Mouse (Mus musculus) olfactory bulb, adult 2 months (tissue): ENCODE results near the gene Igfbp5. TPM values are rescaled to one million over a fixed set of nuclear protein-coding genes. Genes with fewer than 3 reads are reported as not detected.

Experiments used
- H3K27ac ChIP-seq: fragments of 200-500 bp; 2 replicates; pipeline ENCODE4 v1.5.1; 2012; ENCODE audit warnings: low read depth, low read length; ENCODE audit not compliant: insufficient read depth
- H3K4me1 ChIP-seq: fragments of 200-500 bp; 2 replicates; pipeline ENCODE4 v1.6.1; 2012; ENCODE audit warnings: low read length; ENCODE audit not compliant: control insufficient read depth, insufficient read depth
- H3K4me3 ChIP-seq: fragments of 200-500 bp; 2 replicates; pipeline ENCODE4 v1.5.1; 2012; ENCODE audit warnings: mild to moderate bottlenecking, low read depth, low read length, moderate library complexity; ENCODE audit not compliant: insufficient read depth
- CTCF ChIP-seq: fragments of 200-500 bp; IDR thresholded peaks from 2 replicates; pipeline ENCODE4 v1.5.1; 2012; ENCODE audit warnings: low read depth, mild to moderate bottlenecking, low read length, moderate library complexity; ENCODE audit not compliant: insufficient read depth
- POLR2A ChIP-seq: fragments of 200-500 bp; IDR thresholded peaks from 2 replicates; pipeline ENCODE4 v1.6.1; 2012; ENCODE audit warnings: mild to moderate bottlenecking, low read depth, low read length, moderate library complexity; ENCODE audit not compliant: insufficient read depth
- WGBS: fragments of 180-500 bp; shearing (Covaris S2); methylation state at CpG from one replicate; pipeline ENCODE4 v1.1.7; 2018; 5-methylcytosine and 5-hydroxymethylcytosine counted together
- polyA plus RNA-seq: library from polyadenylated mRNA; stranded (reverse); fragments of >200 nt; gene quantifications from 2 replicates; pipeline ENCODE4 v1.2.4, GENCODE M21; 2012; ENCODE audit warnings: low replicate concordance; ENCODE audit not compliant: missing spikeins, insufficient read depth, insufficient read length

Gene Igfbp5
- polyA plus RNA-seq, 1 experiment, result 101 TPM

GRCm38 (mm10) chr1:72854337-72855237 lies 20.1 kb downstream of the Igfbp5 start:
- 57% methylated on average over 10 of the region's 10 CpGs for WGBS
- Histone ChIP-seq H3K4me1 (no peaks in the 10 kb centered on the region), H3K27ac (no peak overlapping the region), H3K4me3 (no peak overlapping the region)
- TF ChIP-seq CTCF (no peak), POLR2A (no peak)

- no peak overlapping the region for H3K27ac ChIP-seq
- no peak for TF ChIP-seq POLR2A
- TF ChIP-seq CTCF, result no peak
- no peaks in the 10 kb centered on the region for H3K4me1 ChIP-seq
- no peak overlapping the region for H3K4me3 ChIP-seq
- 94% methylated on average over 1 of the region's 1 CpGs for WGBS
Observed at GRCm38 (mm10) chr1:72853759-72854158, 20.9 kb downstream of the Igfbp5 start.

- TF ChIP-seq POLR2A (no peak), CTCF (no peak)
- H3K27ac ChIP-seq, result no peak overlapping the region
- H3K4me1 ChIP-seq, result no peaks in the 10 kb centered on the region
- H3K4me3 ChIP-seq, result no peak overlapping the region
- WGBS, result 83% methylated on average over 8 of the region's 8 CpGs
Observed at GRCm38 (mm10) chr1:72849037-72849436, 25.6 kb downstream of the Igfbp5 start.

DNA sequence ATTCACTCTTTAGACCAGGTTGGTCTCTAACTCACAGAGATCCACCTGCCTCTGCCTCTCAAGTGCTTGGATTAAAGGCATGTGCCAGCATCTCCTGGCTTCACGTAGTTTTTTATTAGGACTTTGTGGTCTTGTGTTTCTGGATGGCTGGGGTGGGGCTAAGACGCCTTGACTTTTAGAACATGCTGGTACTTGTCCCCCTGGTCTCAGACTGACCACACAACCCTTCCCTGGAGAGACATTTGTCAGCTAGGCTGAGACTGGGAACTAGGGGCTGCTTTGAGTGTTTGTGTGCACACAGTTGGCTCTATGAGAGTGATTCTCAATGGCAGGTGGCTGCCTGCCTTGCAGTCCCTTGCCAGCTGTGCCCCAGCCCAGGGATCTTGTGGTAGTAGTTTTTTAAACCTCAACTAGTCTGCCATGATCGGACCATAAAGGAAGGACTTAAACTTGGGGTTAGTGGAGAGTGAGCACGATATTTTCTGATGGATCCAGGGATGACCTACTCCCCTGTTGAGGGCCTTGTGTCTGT lies 26.8 kb downstream of the Igfbp5 start:
- 92% methylated on average over 4 of the region's 4 CpGs for WGBS
- no peaks in the 10 kb centered on the region for H3K4me1 ChIP-seq
- TF ChIP-seq CTCF, result no peak
- TF ChIP-seq POLR2A, result no peak
- H3K27ac ChIP-seq, result no peak overlapping the region
- no peak overlapping the region for H3K4me3 ChIP-seq

DNA sequence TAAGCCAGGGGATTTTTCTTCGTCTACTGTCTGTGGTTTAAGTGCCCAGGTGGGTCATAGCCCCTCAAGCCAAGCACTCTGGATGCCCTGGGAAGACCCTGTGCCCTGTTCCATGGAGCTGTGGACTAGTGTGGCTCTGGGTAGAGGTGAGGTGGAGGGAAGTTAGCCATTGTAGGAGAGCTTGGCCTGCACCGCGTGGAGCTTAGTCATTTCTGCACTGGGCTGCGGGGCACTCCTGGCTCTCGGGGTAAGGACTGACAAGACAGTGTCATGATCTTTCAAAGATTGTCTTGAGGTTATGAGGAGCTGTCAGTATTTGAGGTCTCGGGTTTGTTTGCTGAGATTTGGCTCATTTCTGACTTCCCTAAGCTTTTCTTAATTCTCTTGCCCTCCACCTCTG lies 30.0 kb downstream of the Igfbp5 start:
- H3K4me1 ChIP-seq, result no peaks in the 10 kb centered on the region
- no peak overlapping the region for H3K4me3 ChIP-seq
- WGBS, result 94% methylated on average over 6 of the region's 6 CpGs
- TF ChIP-seq CTCF (no peak), POLR2A (no peak)
- no peak overlapping the region for H3K27ac ChIP-seq

DNA sequence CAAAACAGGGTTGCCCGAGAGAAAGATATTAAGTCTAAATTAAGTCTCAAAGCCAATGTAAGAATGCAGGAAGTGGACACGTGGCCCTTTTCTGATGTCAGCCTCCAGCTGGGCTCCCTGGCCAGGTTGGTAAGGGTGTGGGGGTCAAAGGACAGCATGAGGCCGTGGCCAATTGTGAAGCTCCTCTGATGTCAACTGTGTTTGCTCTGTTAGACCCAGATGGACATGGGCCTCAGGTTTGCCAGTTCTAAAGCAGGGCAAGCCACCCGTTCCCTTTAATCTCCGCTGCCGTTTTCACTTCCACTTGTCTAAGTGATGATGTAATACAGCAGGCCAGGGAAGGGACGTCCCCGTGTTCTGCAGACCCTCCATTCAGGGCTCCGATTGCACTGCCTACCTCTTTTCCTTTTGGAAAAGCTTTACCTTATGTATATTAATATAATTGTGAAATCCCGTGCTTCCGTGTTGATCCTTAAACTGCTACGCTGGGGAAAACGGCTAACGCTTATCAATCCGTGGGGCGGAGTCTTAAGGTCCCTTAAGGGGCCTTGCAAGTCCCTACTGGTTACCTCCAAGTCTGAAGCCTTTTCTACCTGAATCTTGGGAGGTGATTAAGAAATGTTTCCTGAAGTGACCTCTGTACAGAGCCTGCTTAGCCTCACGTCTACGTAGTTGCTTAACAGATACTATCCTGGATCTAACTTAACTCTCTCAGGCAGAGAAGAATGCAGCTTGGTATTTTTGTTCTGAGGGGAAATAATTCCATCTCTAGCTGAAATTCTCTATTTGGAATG lies 31.8 kb downstream of the Igfbp5 start:
- WGBS, result 85% methylated on average over 18 of the region's 18 CpGs
- no peaks in the 10 kb centered on the region for H3K4me1 ChIP-seq
- TF ChIP-seq CTCF (no peak), POLR2A (no peak)

DNA sequence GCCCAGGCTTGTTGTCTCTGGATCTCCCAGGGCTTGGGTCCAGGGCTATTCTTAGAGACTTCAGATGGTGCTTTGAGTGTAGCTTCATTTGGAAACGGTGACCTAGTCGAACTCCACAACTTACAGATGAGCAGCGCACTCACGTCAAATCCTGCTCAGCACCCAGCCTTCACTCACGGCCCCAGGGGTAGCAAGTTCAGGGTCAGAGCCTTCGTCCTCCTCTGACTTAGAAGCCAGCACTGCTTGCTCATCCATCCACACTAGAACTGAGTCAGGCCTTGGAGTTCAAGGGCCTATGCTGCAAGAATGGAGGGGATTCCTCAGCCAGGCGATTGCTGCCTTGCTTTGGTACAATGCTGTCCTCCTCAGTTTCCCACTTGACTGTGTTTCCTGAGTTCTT lies 34.9 kb downstream of the Igfbp5 start:
- no peaks in the 10 kb centered on the region for H3K4me1 ChIP-seq
- TF ChIP-seq CTCF (no peak), POLR2A (no peak)
- no peak overlapping the region for H3K4me3 ChIP-seq
- WGBS, result 90% methylated on average over 7 of the region's 7 CpGs
- H3K27ac ChIP-seq, result no peak overlapping the region

More for the DNA sequence above, 31.8 kb downstream of the Igfbp5 start:
- Histone ChIP-seq H3K4me3 (no peak overlapping the region), H3K27ac (no peak overlapping the region)

GRCm38 (mm10) chr1:72839356-72839755 lies 35.3 kb downstream of the Igfbp5 start:
- Histone ChIP-seq H3K4me3 (no peak overlapping the region), H3K4me1 (no peaks in the 10 kb centered on the region), H3K27ac (no peak overlapping the region)
- no peak for TF ChIP-seq POLR2A
- no peak for TF ChIP-seq CTCF
- 74% methylated on average over 8 of the region's 8 CpGs for WGBS

GRCm38 (mm10) chr1:72833563-72833962 lies 41.1 kb downstream of the Igfbp5 start:
- 68% methylated on average over 4 of the region's 4 CpGs for WGBS
- H3K4me1 ChIP-seq, result peaks cover 6% of the 10 kb centered on the region
- no peak for TF ChIP-seq CTCF
- no peak for TF ChIP-seq POLR2A
- H3K4me3 ChIP-seq, result no peak overlapping the region
- H3K27ac ChIP-seq, result no peak overlapping the region
